Mouse (Mus musculus): ENCODE measurements around the gene Ckmt1.
"Not testable (repeated sequence)": the region's sequence is repeated elsewhere in the genome, so short reads cannot be mapped to it uniquely, and the experiment has no call there.

The Ckmt1 gene

GRCm38 (mm10) chr2:121357494-121357893, at the start of gene Ckmt1:
TSS of gene Ckmt1 (plus strand) at chr2:121357714.
- DNase-seq: peak in 1 of 2 experiments; percentile 18

GRCm38 (mm10) chr2:121308997-121309416, 48.5 kb upstream of the Ckmt1 start:
- DNase-seq: peak in 1 of 2 experiments; percentile 18

- DNase-seq: no peak
Measured at GRCm38 (mm10) chr2:121316278-121316677, 41.2 kb upstream of the Ckmt1 start.

GRCm38 (mm10) chr2:121323041-121323440, 34.5 kb upstream of the Ckmt1 start:
- no peak for DNase-seq

GRCm38 (mm10) chr2:121323693-121324470, 33.6 kb upstream of the Ckmt1 start:
- peak; percentile 28 to 40 for DNase-seq

- no peak for DNase-seq
Measured at GRCm38 (mm10) chr2:121329492-121329891, 28.0 kb upstream of the Ckmt1 start.

- peak in 1 of 2 experiments; percentile 8 for DNase-seq
Measured at GRCm38 (mm10) chr2:121339057-121339456, 18.5 kb upstream of the Ckmt1 start.

- no peak for DNase-seq
Measured at GRCm38 (mm10) chr2:121353156-121353555, 4.4 kb upstream of the Ckmt1 start.

GRCm38 (mm10) chr2:121354378-121354777, 3.1 kb upstream of the Ckmt1 start:
- peak in 1 of 2 experiments; percentile 9 for DNase-seq

- peak; percentile 97 to 98 for DNase-seq
Measured at GRCm38 (mm10) chr2:121354820-121355592, 2.5 kb upstream of the Ckmt1 start, which contains the start of gene Ppip5k1. TSS of gene Ppip5k1 (minus strand) at chr2:121355396.

GRCm38 (mm10) chr2:121357961-121358360, 447 bp downstream of the Ckmt1 start:
- no peak for DNase-seq

GRCm38 (mm10) chr2:121358381-121358780, 867 bp downstream of the Ckmt1 start:
- DNase-seq: peak; percentile 77 to 83

- no peak for DNase-seq
Measured at GRCm38 (mm10) chr2:121359461-121359860, 1.9 kb downstream of the Ckmt1 start.

- no peak for DNase-seq
Measured at GRCm38 (mm10) chr2:121363656-121364055, 6.1 kb downstream of the Ckmt1 start.

- no peak for DNase-seq
Measured at GRCm38 (mm10) chr2:121368831-121369230, 11.3 kb downstream of the Ckmt1 start.

GRCm38 (mm10) chr2:121370921-121371320, 13.4 kb downstream of the Ckmt1 start:
- DNase-seq: no peak

GRCm38 (mm10) chr2:121372266-121372665, 14.8 kb downstream of the Ckmt1 start:
- DNase-seq: no peak

GRCm38 (mm10) chr2:121374766-121375165, 17.3 kb downstream of the Ckmt1 start:
- no peak for DNase-seq

GRCm38 (mm10) chr2:121386961-121387575, 29.6 kb downstream of the Ckmt1 start, which contains the start of gene Strc:
TSS of gene Strc (minus strand) at chr2:121387168.
- DNase-seq: not testable (repeated sequence)

- peak; percentile 40 to 87 for DNase-seq
Measured at GRCm38 (mm10) chr2:121396624-121397023, 39.1 kb downstream of the Ckmt1 start.

- no peak for DNase-seq
Measured at GRCm38 (mm10) chr2:121403296-121403695, 45.8 kb downstream of the Ckmt1 start.

GRCm38 (mm10) chr2:121408160-121408559, 50.6 kb downstream of the Ckmt1 start:
- DNase-seq: peak; percentile 33 to 59

GRCm38 (mm10) chr2:121412843-121413386, 55.4 kb downstream of the Ckmt1 start:
- no peak for DNase-seq

All from kidney, adult 8-10 months (tissue).